Mouse (Mus musculus): Measurements from ENCODE around the gene Rad23a. TPM values are rescaled to one million over a fixed set of nuclear protein-coding genes. Genes with fewer than 3 reads are reported as not detected.
A peak's percentile ranks its signal among the peaks of the same experiment; 100 is the strongest.

Rad23a gene
- total RNA-seq, 2 experiments from 2014 or later: 134 TPM

GRCm38 (mm10) chr8:84787523-84788302, 52.8 kb downstream of the Rad23a start:
- DNase-seq: no peak

DNA sequence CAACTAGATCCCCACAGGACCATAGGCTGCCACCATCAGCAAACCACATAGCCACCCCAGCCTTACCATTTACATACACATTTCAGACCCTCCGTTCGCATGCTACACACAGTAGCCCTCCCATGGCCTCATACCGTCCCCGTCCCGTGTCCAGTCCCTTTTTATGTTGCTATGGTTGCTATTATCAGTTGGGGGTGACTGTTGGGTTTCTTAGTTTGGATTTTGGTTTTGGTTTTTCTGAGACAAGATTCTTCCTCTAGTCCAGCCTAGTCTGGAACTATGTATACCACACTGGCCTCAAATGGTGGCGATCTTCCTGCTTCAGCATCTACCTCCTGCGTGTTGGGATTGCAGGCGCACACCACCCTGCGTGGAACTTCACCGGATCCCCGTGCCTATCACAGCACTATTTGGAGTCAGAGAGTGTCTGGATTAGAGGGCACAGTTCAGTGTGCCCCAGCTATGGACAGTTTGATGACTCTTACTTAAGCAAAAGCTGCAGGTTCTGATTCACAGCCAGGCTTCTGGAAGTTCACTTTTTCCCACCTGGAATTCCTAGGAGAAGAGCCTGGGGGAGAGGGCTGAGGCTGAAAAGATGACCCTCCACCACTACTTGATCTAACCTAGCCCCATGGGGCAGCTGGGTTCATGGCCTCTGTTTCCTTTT, 53.5 kb downstream of the Rad23a start:
- no peak for DNase-seq

- peak; percentile 78 for DNase-seq
These were observed 54.4 kb downstream of the Rad23a start for GRCm38 (mm10) chr8:84785756-84786677.

GRCm38 (mm10) chr8:84785506-84785755, 55.0 kb downstream of the Rad23a start:
- no peak for DNase-seq

GRCm38 (mm10) chr8:84784681-84785505, 55.6 kb downstream of the Rad23a start:
- no peak for DNase-seq

Small RNA genes within 50 kb of the gene (microRNA-seq; reads per million reads assigned to microRNA genes)
- 0.74 to 1.6 reads per million in 2 experiments for gene Mir7069 (ENCODE audit: borderline replicate concordance in 2 of 2)

Other genes with a start within 250 kb of the Rad23a start
- 1 to 10 TPM; 5.9 to 7.1 TPM for gene Ier2, start 177.8 kb downstream of the Rad23a start, total RNA-seq (2021)
- 10 to 100 TPM; 36.7 to 40.2 TPM for gene Trmt1, start 154.4 kb downstream of the Rad23a start, total RNA-seq (2021)
- gene Nacc1, start 152.8 kb downstream of the Rad23a start, total RNA-seq (2021): 10 to 100 TPM; 20.0 to 22.2 TPM
- 1 to 10 TPM; 1.3 to 2.0 TPM for gene Lyl1, start 139.2 kb downstream of the Rad23a start, total RNA-seq (2021)
- under 1 TPM; 0.54 to 0.67 TPM for gene G430095P16Rik, start 117.7 kb downstream of the Rad23a start, total RNA-seq (2021)
- gene Nfix, start 40.3 kb downstream of the Rad23a start, total RNA-seq (2021): 100 to 1,000 TPM; 447 to 529 TPM
- 1 to 10 TPM; 9.5 to 9.6 TPM for gene Dand5, start 17.8 kb downstream of the Rad23a start, total RNA-seq (2021)
- 10 to 100 TPM; 20.5 to 22.6 TPM for gene Gadd45gip1, start 9.1 kb downstream of the Rad23a start, total RNA-seq (2021)
- 100 to 1,000 TPM; 178 to 214 TPM for gene Calr, start 6.3 kb upstream of the Rad23a start, total RNA-seq (2021)
- 10 to 100 TPM; 21.2 to 24.2 TPM for gene Farsa, start 16.3 kb upstream of the Rad23a start, total RNA-seq (2021)
- gene Syce2, start 31.4 kb upstream of the Rad23a start, total RNA-seq (2021): 1 to 10 TPM in 1 of 2 experiments, under 1 TPM in 1; 0.95 to 1.2 TPM
- 10 to 100 TPM; 34.7 to 34.8 TPM for gene Gcdh, start 53.3 kb upstream of the Rad23a start, total RNA-seq (2021)
- not detected for gene Klf1, start 61.3 kb upstream of the Rad23a start, total RNA-seq (2021)
- 1 to 10 TPM; 4.5 to 5.7 TPM for gene Dnase2a, start 67.9 kb upstream of the Rad23a start, total RNA-seq (2021)
- not detected for gene Mast1, start 96.7 kb upstream of the Rad23a start, total RNA-seq (2021)
- not detected for gene Rtbdn, start 106.3 kb upstream of the Rad23a start, total RNA-seq (2021)
- gene Gm49661, start 128.8 kb upstream of the Rad23a start, total RNA-seq (2021): not detected
- gene Prdx2, start 128.9 kb upstream of the Rad23a start, total RNA-seq (2021): 100 to 1,000 TPM; 192 to 200 TPM
- gene Rnaseh2a, start 129.1 kb upstream of the Rad23a start, total RNA-seq (2021): 10 to 100 TPM; 22.2 to 24.7 TPM
- 1 to 10 TPM; 5.1 to 6.9 TPM for gene Junb, start 138.1 kb upstream of the Rad23a start, total RNA-seq (2021)
- 1 to 10 TPM; 1.1 to 1.3 TPM for gene Hook2, start 149.9 kb upstream of the Rad23a start, total RNA-seq (2021)
- not detected for gene Best2, start 173.9 kb upstream of the Rad23a start, total RNA-seq (2021)
- gene Asna1, start 184.6 kb upstream of the Rad23a start, total RNA-seq (2021): 10 to 100 TPM; 45.6 to 48.2 TPM
- gene Trir, start 186.2 kb upstream of the Rad23a start, total RNA-seq (2021): 10 to 100 TPM; 66.5 to 69.4 TPM
- gene Tnpo2, start 196.2 kb upstream of the Rad23a start, total RNA-seq (2021): 10 to 100 TPM; 23.5 to 27.9 TPM
- gene Fbxw9, start 219.4 kb upstream of the Rad23a start, total RNA-seq (2021): 1 to 10 TPM; 1.8 to 2.2 TPM
- gene Gm5741, start 227.3 kb upstream of the Rad23a start, total RNA-seq (2021): not detected
- 10 to 100 TPM; 18.6 to 20.3 TPM for gene Dhps, start 231.1 kb upstream of the Rad23a start, total RNA-seq (2021)
- 10 to 100 TPM; 39.8 to 43.1 TPM for gene Wdr83os, start 240.1 kb upstream of the Rad23a start, total RNA-seq (2021)
- gene Wdr83, start 240.6 kb upstream of the Rad23a start, total RNA-seq (2021): 10 to 100 TPM; 14.9 to 21.8 TPM
- gene Man2b1, start 242.6 kb upstream of the Rad23a start, total RNA-seq (2021): 10 to 100 TPM in 1 of 2 experiments, 1 to 10 TPM in 1; 7.3 to 12.6 TPM